Mouse (Mus musculus) lung, postnatal 0 days (tissue): Measurements from ENCODE around the gene Xylt1.

ENCODE experiments used
- CTCF ChIP-seq: IDR thresholded peaks from 2 replicates; pipeline ENCODE4 v1.5.1; 2016; ENCODE audit warnings: antibody characterized with exemption, mild to moderate bottlenecking
- EP300 ChIP-seq: IDR thresholded peaks from 2 replicates; pipeline ENCODE4 v1.6.1; 2016; ENCODE audit warnings: antibody characterized with exemption, mild to moderate bottlenecking, control low read depth

- TF ChIP-seq CTCF (peak; percentile 48), EP300 (no peak)
Measured at GRCm38 (mm10) chr7:117566115-117566514, 185.3 kb downstream of the Xylt1 start.
